Mouse (Mus musculus) lung, postnatal 14 days (tissue): ENCODE data around the gene Fgfr3.
A peak's percentile ranks its signal among the peaks of the same experiment; 100 is the strongest.

ENCODE experiments used
- DNase-seq: peaks from one replicate; pipeline ENCODE4 v3.0.0; 2021

Gene Fgfr3

GRCm38 (mm10) chr5:33721541-33722265 is at the start of gene Fgfr3:
Gene Fgfr3 (plus strand): TSS chr5:33721674.
- peak; percentile 86 for DNase-seq

DNA sequence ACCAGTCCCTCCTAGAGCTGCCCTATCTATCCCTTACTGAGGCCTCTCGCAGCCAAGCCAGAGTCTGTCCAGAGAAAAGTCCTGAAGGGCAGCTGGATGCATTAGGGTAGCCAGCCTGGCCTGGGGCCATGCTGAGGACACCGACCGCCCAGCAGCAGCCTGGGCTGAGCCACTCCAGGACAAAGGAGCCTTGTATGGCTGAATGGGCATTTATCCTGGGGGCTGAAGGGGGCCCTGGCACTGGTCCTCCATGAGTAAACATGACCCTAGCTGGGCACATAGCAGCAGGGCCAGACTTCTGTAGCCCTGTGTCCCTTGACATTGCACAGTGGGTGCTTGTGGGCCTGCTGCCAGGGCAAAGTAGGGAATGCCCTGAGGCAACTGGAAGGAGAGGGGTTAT is 47.0 kb upstream of the Fgfr3 start:
- DNase-seq: no peak

DNA sequence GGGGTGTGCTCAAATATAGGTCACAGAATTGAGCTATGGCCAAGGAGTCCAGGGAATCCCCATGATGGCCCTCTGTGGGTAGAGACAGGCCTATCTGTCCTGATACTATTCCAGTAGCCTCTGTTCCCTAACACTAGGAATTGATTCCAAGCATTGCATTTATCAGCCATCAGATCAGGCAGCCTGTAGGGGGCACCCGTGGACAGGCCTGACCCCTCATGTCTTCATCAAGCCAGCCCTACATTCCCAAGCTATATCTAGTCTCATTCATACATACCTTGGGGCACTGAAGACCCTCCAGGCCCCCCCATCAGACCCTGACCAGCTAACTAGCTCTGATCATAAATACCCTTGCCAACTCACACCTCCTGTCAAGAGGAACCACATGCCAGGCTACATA is 45.5 kb upstream of the Fgfr3 start:
- peak; percentile 84 for DNase-seq

DNA sequence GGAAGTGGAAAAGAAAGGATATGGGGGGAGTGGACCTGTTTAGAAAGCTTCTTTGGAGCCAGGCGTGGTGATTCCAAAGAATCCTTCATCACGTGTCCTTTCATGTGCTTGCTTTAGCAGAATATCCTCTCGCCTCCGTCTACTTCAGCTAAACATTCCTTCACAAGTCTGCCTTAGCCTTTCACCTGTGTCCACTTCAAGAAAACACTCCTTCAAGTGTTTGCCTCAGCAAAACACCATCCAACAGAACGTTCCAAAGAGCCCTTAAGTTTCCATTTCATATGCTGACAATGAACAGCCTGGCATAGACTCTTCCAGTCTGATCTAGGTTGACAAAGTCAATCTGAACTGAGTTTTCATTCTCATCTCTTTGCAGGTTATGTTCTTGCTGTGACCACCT is 43.2 kb upstream of the Fgfr3 start:
- no peak for DNase-seq

DNA sequence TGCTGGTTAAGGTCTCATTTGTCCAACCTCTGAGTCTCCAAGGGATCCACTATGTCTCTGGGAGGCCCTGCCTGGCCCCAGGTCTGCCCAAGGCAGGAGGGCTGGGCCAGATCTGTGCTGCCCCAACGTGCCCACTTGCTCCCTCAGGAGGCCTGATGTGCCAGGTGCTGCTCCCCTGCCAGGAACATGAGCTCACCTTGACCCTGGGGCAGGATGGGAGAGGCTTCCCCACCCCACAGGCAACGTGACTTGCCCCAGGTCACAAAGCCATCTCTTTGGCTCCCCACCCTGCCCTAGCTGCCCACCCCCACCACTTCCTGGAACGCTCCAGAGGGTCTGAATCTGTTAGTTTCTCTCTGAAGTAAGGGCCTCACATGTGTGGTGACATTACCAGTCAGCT is 40.4 kb upstream of the Fgfr3 start:
- no peak for DNase-seq

DNA sequence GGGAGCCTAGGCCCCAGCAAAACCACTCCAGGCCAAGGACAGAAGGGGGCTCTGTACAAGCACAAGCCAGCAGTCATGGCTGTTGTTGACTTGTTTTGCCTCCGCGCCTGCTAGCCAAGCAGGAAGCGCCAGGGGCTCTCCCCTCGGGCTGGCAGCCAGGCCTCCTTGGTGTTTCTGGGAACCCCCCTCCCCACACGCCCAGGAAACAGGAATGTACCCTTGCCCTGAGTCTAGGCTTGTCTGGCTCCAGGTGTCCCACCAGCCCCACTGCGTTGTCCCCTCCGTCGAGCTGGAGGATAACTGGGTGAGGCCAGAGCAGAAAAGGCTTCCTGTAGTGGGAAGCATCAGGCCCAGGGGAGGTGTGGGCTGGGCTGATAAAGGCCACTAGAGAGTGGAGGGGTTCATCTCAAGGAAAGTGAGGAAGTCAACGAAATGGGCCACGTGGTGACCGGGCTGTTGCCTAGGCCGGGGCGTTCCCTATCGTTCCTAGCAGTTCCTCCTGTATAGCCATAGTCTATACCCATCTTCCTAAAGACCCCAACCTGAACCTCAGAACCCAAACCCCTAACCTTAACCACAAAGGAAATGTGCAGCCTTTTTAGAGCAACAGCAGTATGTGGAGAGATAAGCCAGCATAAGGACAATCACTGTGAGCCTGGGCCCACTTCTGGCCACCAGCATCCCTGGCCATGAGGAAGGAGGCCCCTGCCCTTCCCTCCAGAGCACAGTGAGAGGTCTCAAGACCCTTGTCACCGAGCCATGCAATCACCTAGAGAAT is 39.7 kb upstream of the Fgfr3 start:
- no peak for DNase-seq

GRCm38 (mm10) chr5:33682963-33683362 is 38.5 kb upstream of the Fgfr3 start:
- no peak for DNase-seq

GRCm38 (mm10) chr5:33683897-33684652 is 37.4 kb upstream of the Fgfr3 start:
- DNase-seq: peak; percentile 73

GRCm38 (mm10) chr5:33684932-33685331 is 36.5 kb upstream of the Fgfr3 start:
- no peak for DNase-seq

- no peak for DNase-seq
Observed at GRCm38 (mm10) chr5:33687142-33687541, 34.3 kb upstream of the Fgfr3 start.

GRCm38 (mm10) chr5:33688278-33689220 is 32.9 kb upstream of the Fgfr3 start:
- no peak for DNase-seq

DNA sequence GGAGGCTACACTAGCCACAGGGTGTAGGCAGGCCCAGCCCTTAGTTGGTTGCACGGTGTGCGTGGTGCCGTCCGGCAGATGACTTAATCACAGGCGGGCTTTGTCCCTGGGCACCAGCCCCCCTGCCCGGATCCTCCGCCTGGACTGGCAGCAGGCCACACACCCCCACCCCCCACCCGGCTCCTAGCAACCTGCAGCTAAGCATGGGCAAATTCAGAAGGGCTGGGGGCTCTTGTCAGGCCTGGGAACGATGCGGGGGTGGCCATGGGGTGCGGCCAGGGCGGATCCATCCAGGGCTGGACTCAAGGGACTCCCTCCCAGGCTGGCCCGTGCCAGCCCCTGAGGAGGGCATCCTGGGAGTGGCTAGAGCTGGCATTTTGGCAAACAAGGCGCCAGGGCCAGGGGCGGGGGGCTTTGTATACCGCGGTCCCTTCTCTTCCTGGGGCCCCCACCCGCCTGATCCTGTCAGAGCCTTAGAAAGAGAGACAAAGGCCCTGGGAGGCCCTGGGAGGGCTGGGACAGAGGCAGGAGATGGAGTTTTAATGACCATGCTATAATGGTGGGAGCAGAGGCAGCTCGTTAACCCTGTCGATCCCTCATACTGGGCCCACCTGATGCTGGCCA is 32.1 kb upstream of the Fgfr3 start:
- peak; percentile 67 for DNase-seq

DNA sequence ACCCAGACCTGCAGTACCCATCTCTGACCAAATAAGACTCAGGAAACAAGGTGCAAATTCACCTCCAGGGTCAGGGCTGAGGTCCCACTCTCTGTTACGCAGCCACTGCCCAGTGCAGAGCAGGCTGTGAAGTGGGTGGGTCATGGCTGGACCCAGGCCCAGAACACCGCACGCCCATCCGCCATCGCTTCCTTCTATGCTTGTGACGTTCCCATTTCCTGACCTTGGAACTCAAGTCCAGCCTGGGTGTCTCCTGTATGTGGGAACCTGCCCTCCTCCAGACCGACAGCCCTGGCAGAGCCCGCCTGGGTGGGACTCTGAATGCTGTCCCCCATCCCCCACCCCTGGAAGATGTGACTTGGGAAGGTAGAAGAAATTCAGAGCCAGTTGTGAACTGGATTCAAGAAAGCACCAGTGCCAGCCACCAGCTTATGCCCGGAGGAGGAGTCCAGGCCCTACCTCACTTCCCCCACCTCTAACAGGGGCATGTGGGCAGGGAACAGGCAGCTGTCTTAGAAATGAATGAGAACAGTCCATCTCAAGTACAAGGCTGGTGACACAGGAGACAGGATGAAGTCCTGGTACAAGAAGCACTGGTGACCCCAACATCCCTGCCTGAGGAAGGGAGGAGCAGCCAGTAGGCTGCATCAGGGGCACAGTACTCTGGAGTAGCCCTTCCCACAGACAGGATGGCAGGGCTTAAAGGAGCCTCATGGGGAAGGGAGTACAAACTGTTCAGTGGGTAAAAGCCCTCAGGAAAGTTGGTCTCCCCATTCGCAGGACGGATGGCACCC is 31.4 kb upstream of the Fgfr3 start:
- DNase-seq: peak; percentile 75

DNA sequence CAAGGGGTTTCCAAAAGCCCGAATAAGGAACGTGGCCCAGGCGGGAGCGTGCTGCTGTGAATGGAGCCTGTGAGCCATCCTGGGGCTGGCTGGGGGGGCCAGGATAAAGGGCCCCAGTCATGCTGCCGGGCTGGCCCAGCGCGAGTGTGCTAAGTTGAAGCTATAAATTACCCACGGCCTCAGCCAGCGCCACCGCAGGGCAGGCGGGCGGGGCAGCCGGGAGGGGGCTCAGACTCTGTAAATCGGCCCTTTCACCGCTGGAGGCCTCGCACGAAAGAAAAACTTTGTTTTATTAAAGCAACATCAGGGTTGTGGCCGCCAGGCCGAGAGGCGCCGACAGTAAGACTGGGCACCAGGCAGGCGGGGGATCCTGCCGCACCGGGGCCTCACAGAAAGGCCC is 29.1 kb upstream of the Fgfr3 start:
- DNase-seq: no peak

- no peak for DNase-seq
Observed at GRCm38 (mm10) chr5:33694461-33694847, 27.0 kb upstream of the Fgfr3 start.

GRCm38 (mm10) chr5:33694848-33695717 is 26.4 kb upstream of the Fgfr3 start:
- DNase-seq: peak; percentile 65

DNA sequence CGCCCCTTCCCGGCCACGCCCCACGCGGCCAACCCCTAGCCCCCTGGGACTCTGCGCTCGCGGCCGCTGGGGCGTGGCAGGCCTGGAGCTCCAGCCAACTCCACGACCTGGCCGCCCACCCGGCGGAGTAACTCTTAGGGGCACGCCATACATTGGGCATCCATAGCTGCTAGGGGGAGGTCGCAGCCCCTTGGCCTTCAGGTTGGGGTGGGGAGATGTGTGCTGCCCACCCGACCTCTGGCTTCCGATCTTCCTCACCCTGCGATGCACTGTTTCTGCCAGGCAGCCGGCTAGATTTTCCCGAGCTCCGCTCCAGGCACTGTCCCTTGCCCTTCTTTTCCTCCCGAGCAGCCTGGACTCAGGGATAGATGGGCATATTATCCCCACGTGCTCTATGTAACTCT is 25.8 kb upstream of the Fgfr3 start:
- DNase-seq: no peak

DNA sequence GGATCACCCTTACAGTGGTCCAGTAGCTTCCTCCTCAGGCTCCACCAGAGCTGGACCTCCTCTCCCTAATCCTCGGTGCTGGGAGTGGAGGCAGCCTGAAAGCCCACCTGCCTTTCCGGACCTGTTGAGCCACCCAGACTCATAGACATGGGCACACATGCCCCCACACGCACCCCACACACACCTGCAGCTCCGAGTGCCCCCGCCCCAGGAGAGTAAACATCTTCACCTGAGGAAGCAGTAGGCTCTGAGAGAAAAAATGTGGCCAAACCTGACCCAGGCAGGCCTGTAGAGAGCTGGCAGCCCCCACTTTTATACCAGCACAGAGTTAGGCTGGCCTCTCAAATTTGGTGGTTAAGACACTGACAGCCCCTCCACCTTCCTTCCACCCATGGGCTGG is 25.0 kb upstream of the Fgfr3 start:
- peak; percentile 57 for DNase-seq

- DNase-seq: no peak
Observed at GRCm38 (mm10) chr5:33697534-33697933, 23.9 kb upstream of the Fgfr3 start.

- DNase-seq: no peak
Observed at GRCm38 (mm10) chr5:33697947-33698512, 23.4 kb upstream of the Fgfr3 start.
